Mouse (Mus musculus) cerebellum, adult 2 months (tissue): ENCODE measurements around the gene Defb25.

ENCODE experiments used
- CTCF ChIP-seq: fragments of 200-500 bp; IDR thresholded peaks from 2 replicates; pipeline ENCODE4 v1.5.1; 2011; ENCODE audit warnings: low read depth, mild to moderate bottlenecking, control low read depth, low read length, moderate library complexity, borderline replicate concordance; ENCODE audit not compliant: insufficient read depth
- POLR2A ChIP-seq: fragments of 200-500 bp; IDR thresholded peaks from 2 replicates; pipeline ENCODE4 v1.6.1; 2011; ENCODE audit warnings: low read length, control low read depth, borderline replicate concordance; ENCODE audit not compliant: insufficient read depth

- TF ChIP-seq POLR2A (no peak), CTCF (no peak)
Measured at GRCm38 (mm10) chr2:152588450-152588849, 34.4 kb downstream of the Defb25 start.
